Mouse (Mus musculus): ENCODE measurements at regions not wholly inside any gene's neighbourhood (a gene's known extent, or its start where the extent isn't known, plus 50 kb on each side); places are given as distances from the start of the nearest gene placed in this dataset.

- Histone ChIP-seq H3K9ac (replicated peaks; ENCODE audit: low read length, poor library complexity, severe bottlenecking) (no peak overlapping the region), H3K27ac (ENCODE audit: low read depth, low read length) (no peak overlapping the region), H3K36me3 (ENCODE audit: insufficient read depth, low read length) (no peaks in the 10 kb centered on the region), H3K9me3 (ENCODE audit: low read length) (no peaks in the 10 kb centered on the region), H3K4me3 (ENCODE audit: low read depth, low read length) (no peak overlapping the region), H3K4me2 (ENCODE audit: low read depth, low read length, poor library complexity, severe bottlenecking) (no peak overlapping the region), H3K27me3 (ENCODE audit: insufficient read depth, low read length) (no peaks in the 10 kb centered on the region), H3K4me1 (ENCODE audit: insufficient read depth, low read length) (no peaks in the 10 kb centered on the region)
- DNase-seq (ENCODE audit: low spot score) (no peak), ATAC-seq (ENCODE audit: low FRiP score) (no peak)
- no peak for TF ChIP-seq CTCF (IDR thresholded peaks at IDR 0.05)
- 64% methylated on average over 5 of the region's 5 CpGs for WGBS
These were observed 102.9 kb upstream of the Sp4 start for GRCm38 (mm10) chr12:118404171-118404570.

GRCm38 (mm10) chr12:118403519-118404087, 102.4 kb upstream of the Sp4 start:
- DNase-seq (ENCODE audit: low spot score) (no peak), ATAC-seq (ENCODE audit: low FRiP score) (no peak)
- Histone ChIP-seq H3K4me2 (ENCODE audit: low read depth, low read length, poor library complexity, severe bottlenecking) (no peak overlapping the region), H3K36me3 (ENCODE audit: insufficient read depth, low read length) (no peaks in the 10 kb centered on the region), H3K27me3 (ENCODE audit: insufficient read depth, low read length) (no peaks in the 10 kb centered on the region), H3K4me3 (ENCODE audit: low read depth, low read length) (no peak overlapping the region), H3K9me3 (ENCODE audit: low read length) (no peaks in the 10 kb centered on the region), H3K4me1 (ENCODE audit: insufficient read depth, low read length) (no peaks in the 10 kb centered on the region), H3K27ac (ENCODE audit: low read depth, low read length) (no peak overlapping the region), H3K9ac (replicated peaks; ENCODE audit: low read length, poor library complexity, severe bottlenecking) (no peak overlapping the region)
- TF ChIP-seq CTCF (IDR thresholded peaks at IDR 0.05): no peak
- WGBS: 84% methylated on average over 4 of the region's 4 CpGs

GRCm38 (mm10) chr12:118401377-118401776, 100.1 kb upstream of the Sp4 start:
- Histone ChIP-seq H3K36me3 (ENCODE audit: insufficient read depth, low read length) (no peaks in the 10 kb centered on the region), H3K9ac (replicated peaks; ENCODE audit: low read length, poor library complexity, severe bottlenecking) (no peak overlapping the region), H3K4me2 (ENCODE audit: low read depth, low read length, poor library complexity, severe bottlenecking) (no peak overlapping the region), H3K27me3 (ENCODE audit: insufficient read depth, low read length) (no peaks in the 10 kb centered on the region), H3K9me3 (ENCODE audit: low read length) (no peaks in the 10 kb centered on the region), H3K27ac (ENCODE audit: low read depth, low read length) (no peak overlapping the region), H3K4me3 (ENCODE audit: low read depth, low read length) (no peak overlapping the region), H3K4me1 (ENCODE audit: insufficient read depth, low read length) (no peaks in the 10 kb centered on the region)
- DNase-seq (ENCODE audit: low spot score) (no peak), ATAC-seq (ENCODE audit: low FRiP score) (no peak)
- TF ChIP-seq CTCF (IDR thresholded peaks at IDR 0.05): no peak

GRCm38 (mm10) chr12:118391654-118392053, 90.4 kb upstream of the Sp4 start:
- DNase-seq (ENCODE audit: low spot score) (no peak), ATAC-seq (ENCODE audit: low FRiP score) (no peak)
- no peaks in the 10 kb centered on the region for H3K36me3 ChIP-seq (ENCODE audit: insufficient read depth, low read length)
- no peak overlapping the region for H3K9ac ChIP-seq (replicated peaks; ENCODE audit: low read length, poor library complexity, severe bottlenecking)
- H3K27ac ChIP-seq (ENCODE audit: low read depth, low read length): no peak overlapping the region
- H3K4me1 ChIP-seq (ENCODE audit: insufficient read depth, low read length): no peaks in the 10 kb centered on the region
- H3K9me3 ChIP-seq (ENCODE audit: low read length): no peaks in the 10 kb centered on the region
- H3K4me2 ChIP-seq (ENCODE audit: low read depth, low read length, poor library complexity, severe bottlenecking): no peak overlapping the region
- no peak for TF ChIP-seq CTCF (IDR thresholded peaks at IDR 0.05)
- H3K27me3 ChIP-seq (ENCODE audit: insufficient read depth, low read length): no peaks in the 10 kb centered on the region
- no peak overlapping the region for H3K4me3 ChIP-seq (ENCODE audit: low read depth, low read length)

GRCm38 (mm10) chr12:118381013-118381412, 79.8 kb upstream of the Sp4 start:
- H3K4me2 ChIP-seq (ENCODE audit: low read depth, low read length, poor library complexity, severe bottlenecking): no peak overlapping the region
- no peak overlapping the region for H3K4me3 ChIP-seq (ENCODE audit: low read depth, low read length)
- DNase-seq (ENCODE audit: low spot score) (no peak), ATAC-seq (ENCODE audit: low FRiP score) (no peak)
- H3K9ac ChIP-seq (replicated peaks; ENCODE audit: low read length, poor library complexity, severe bottlenecking): no peak overlapping the region
- no peaks in the 10 kb centered on the region for H3K9me3 ChIP-seq (ENCODE audit: low read length)
- TF ChIP-seq CTCF (IDR thresholded peaks at IDR 0.05): no peak
- no peaks in the 10 kb centered on the region for H3K4me1 ChIP-seq (ENCODE audit: insufficient read depth, low read length)
- H3K36me3 ChIP-seq (ENCODE audit: insufficient read depth, low read length): no peaks in the 10 kb centered on the region
- no peak overlapping the region for H3K27ac ChIP-seq (ENCODE audit: low read depth, low read length)
- H3K27me3 ChIP-seq (ENCODE audit: insufficient read depth, low read length): no peaks in the 10 kb centered on the region
- WGBS: 97% methylated on average over 3 of the region's 3 CpGs

GRCm38 (mm10) chr12:118377898-118378297, 76.7 kb upstream of the Sp4 start:
- Histone ChIP-seq H3K27ac (ENCODE audit: low read depth, low read length) (no peak overlapping the region), H3K4me2 (ENCODE audit: low read depth, low read length, poor library complexity, severe bottlenecking) (no peak overlapping the region), H3K9me3 (ENCODE audit: low read length) (no peaks in the 10 kb centered on the region), H3K4me1 (ENCODE audit: insufficient read depth, low read length) (no peaks in the 10 kb centered on the region), H3K9ac (replicated peaks; ENCODE audit: low read length, poor library complexity, severe bottlenecking) (no peak overlapping the region), H3K36me3 (ENCODE audit: insufficient read depth, low read length) (no peaks in the 10 kb centered on the region), H3K4me3 (ENCODE audit: low read depth, low read length) (no peak overlapping the region), H3K27me3 (ENCODE audit: insufficient read depth, low read length) (no peaks in the 10 kb centered on the region)
- 77% methylated on average over 5 of the region's 5 CpGs for WGBS
- ATAC-seq (ENCODE audit: low FRiP score): no peak
- DNase-seq (ENCODE audit: low spot score): no peak
- no peak for TF ChIP-seq CTCF (IDR thresholded peaks at IDR 0.05)
